Mouse (Mus musculus) forebrain, embryonic 14.5 days (tissue): ENCODE measurements at regions not wholly inside any gene's neighbourhood (a gene's known extent, or its start where the extent isn't known, plus 50 kb on each side); places are given as distances from the start of the nearest gene placed in this dataset.

ENCODE experiments used
- ATAC-seq: fragments of 200-750 bp; cut with Nextera tagmentation; 2 replicates; pipeline ENCODE4 v1.8.0; 2017; ENCODE audit warnings: mild to moderate bottlenecking, moderate library complexity
- DNase-seq: peaks from one replicate; pipeline ENCODE4 v3.0.0-alpha.2; 2015; ENCODE audit warnings: low spot score
- H3K27ac ChIP-seq: fragments of 300-500 bp; sonication (generic); 2 replicates; pipeline ENCODE4 v1.5.1; 2014; ENCODE audit warnings: low read depth, mild to moderate bottlenecking, control low read depth, low read length, moderate library complexity
- H3K27me3 ChIP-seq: fragments of 300-500 bp; sonication (generic); replicated peaks from 2 replicates; pipeline ENCODE4 v1.6.1; 2014; ENCODE audit warnings: low read length, control low read depth, mixed read lengths; ENCODE audit not compliant: control insufficient read depth, insufficient read depth
- H3K36me3 ChIP-seq: fragments of 300-500 bp; sonication (generic); 2 replicates; pipeline ENCODE4 v1.6.1; 2014; ENCODE audit warnings: low read length, control low read depth; ENCODE audit not compliant: control insufficient read depth, insufficient read depth
- H3K4me1 ChIP-seq: fragments of 300-500 bp; sonication (generic); 2 replicates; pipeline ENCODE4 v1.6.1; 2014; ENCODE audit warnings: antibody characterized with exemption, low read length, control low read depth; ENCODE audit not compliant: control insufficient read depth, insufficient read depth
- H3K4me2 ChIP-seq: fragments of 300-500 bp; sonication (generic); 2 replicates; pipeline ENCODE4 v1.6.1; 2014; ENCODE audit warnings: mild to moderate bottlenecking, control low read depth, low read length
- H3K4me3 ChIP-seq: fragments of 300-500 bp; sonication (generic); 2 replicates; pipeline ENCODE4 v1.5.1; 2014; ENCODE audit warnings: low read depth, low read length, control low read depth
- H3K9ac ChIP-seq: fragments of 300-500 bp; sonication (generic); 2 replicates; pipeline ENCODE4 v1.6.1; 2014; ENCODE audit warnings: mild to moderate bottlenecking, low read length, control low read depth, moderate library complexity
- H3K9me3 ChIP-seq: fragments of 300-500 bp; sonication (generic); replicated peaks from 2 replicates; pipeline ENCODE4 v1.6.1; 2016; ENCODE audit warnings: low read length, control low read depth, mixed read lengths; ENCODE audit not compliant: control insufficient read depth
- WGBS: fragments of 180-500 bp; shearing (Covaris S2); extraction: QIAGEN DNeasy Blood & Tissue Kit; methylation state at CpG from one replicate; pipeline ENCODE4 v1.1.7; 2014; 5-methylcytosine and 5-hydroxymethylcytosine counted together

DNA sequence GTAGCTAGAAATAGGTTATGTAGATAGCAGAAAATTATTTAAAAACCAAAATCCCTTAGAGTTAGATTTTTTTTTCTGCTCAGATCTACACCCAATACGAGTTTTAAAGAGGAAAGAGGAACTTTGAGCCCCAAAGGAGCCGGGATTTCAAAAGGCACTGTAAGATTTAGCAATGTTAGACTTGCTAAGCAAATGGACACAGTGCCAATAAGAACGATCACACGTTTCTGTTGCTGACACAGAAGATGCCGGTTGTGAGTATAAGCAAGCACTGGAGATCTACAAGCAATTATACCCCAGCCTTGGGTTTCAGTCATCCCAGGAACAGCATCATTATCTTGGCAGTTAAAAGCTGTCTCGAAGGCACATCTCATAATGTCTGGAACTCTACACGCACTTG is 137.0 kb upstream of the Tenm3 start:
- no peak for ATAC-seq
- Histone ChIP-seq H3K4me2 (no peak overlapping the region), H3K36me3 (no peaks in the 10 kb centered on the region), H3K9me3 (no peaks in the 10 kb centered on the region), H3K27ac (no peak overlapping the region), H3K9ac (no peak overlapping the region), H3K4me1 (no peaks in the 10 kb centered on the region), H3K4me3 (no peak overlapping the region), H3K27me3 (no peaks in the 10 kb centered on the region)
- DNase-seq, result no peak
- 82% methylated on average over 7 of the region's 7 CpGs for WGBS

DNA sequence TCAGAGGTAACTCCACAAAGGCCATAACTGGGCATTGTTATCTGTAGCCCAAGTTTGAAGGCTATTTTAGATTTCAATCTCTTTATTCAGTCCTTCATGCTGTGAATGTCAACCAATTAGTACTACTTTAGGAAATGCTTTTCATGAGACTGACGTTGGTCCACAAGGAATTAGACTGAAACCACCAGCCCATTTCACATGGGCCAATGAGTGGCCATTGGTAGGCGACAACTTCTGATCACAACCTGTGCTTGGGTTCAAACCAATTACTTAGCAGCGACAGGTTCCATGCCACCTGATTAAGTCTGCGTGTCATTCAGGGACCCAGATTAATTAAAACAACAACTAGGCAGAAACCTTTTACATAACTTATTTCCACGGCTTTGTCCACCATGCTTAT is 126.9 kb upstream of the Tenm3 start:
- no peaks in the 10 kb centered on the region for H3K36me3 ChIP-seq
- 0 out of 2 replicates have a peak, but pooled peaks have one; percentile 29 for ATAC-seq
- H3K4me1 ChIP-seq, result peaks cover 6% of the 10 kb centered on the region
- no peak overlapping the region for H3K27ac ChIP-seq
- H3K9ac ChIP-seq, result no peak overlapping the region
- H3K4me2 ChIP-seq, result no peak overlapping the region
- no peaks in the 10 kb centered on the region for H3K9me3 ChIP-seq
- H3K27me3 ChIP-seq, result peaks cover 4% of the 10 kb centered on the region
- no peak overlapping the region for H3K4me3 ChIP-seq
- WGBS, result 14% methylated on average over 5 of the region's 5 CpGs
- DNase-seq, result peak; percentile 20

DNA sequence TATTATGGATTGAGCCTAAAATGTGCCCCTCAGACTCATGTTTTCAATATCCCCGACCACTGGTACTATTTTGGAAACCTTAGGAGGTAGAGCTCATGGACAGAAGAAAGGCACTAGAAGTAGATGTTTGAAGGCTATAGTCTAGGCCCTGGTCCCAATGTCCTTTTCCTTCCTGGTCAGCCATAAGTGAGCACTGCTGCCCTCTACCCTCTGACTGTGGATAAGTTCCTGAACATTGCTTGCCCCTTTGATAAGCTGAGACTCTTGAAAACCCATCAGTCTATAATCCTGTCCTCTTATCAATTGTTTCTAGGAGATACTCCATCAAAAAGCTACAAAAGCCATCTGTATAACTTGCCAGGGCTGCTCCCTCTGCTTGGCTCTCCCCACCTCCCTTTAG is 121.2 kb upstream of the Tenm3 start:
- DNase-seq (no peak), ATAC-seq (no peak)
- Histone ChIP-seq H3K9me3 (no peaks in the 10 kb centered on the region), H3K4me3 (no peak overlapping the region), H3K4me2 (no peak overlapping the region), H3K36me3 (no peaks in the 10 kb centered on the region), H3K9ac (no peak overlapping the region), H3K27ac (no peak overlapping the region), H3K4me1 (no peaks in the 10 kb centered on the region; the same call in 1 of the 2 replicates), H3K27me3 (no peaks in the 10 kb centered on the region; the same call in 1 of the 2 replicates)
- WGBS, result 83% methylated on average over 1 of the region's 1 CpGs

DNA sequence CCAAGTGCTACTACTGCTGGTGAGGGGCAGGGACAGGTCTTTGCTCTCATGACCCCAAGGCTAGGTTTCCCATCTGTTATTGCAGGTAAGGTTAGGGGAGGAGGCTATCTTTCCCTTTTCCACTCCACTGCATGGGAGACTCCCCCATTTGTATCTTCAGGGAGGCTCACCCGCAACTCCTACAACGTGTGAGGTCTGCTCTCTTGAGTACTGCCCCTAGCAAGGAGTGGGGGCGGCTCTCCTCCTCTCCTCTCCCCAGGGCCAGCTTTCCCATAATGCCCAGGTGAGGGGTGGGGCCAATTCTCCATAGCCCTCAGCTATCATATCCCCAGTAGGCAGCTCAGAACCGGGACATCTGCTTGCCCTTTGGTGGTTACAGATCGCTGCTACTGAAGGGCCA is 113.9 kb upstream of the Tenm3 start:
- Histone ChIP-seq H3K27me3 (no peaks in the 10 kb centered on the region), H3K4me1 (no peaks in the 10 kb centered on the region), H3K36me3 (no peaks in the 10 kb centered on the region), H3K27ac (no peak overlapping the region), H3K4me3 (no peak overlapping the region), H3K9me3 (no peaks in the 10 kb centered on the region), H3K4me2 (no peak overlapping the region), H3K9ac (no peak overlapping the region)
- DNase-seq (no peak), ATAC-seq (no peak)
- WGBS, result 83% methylated on average over 5 of the region's 5 CpGs

DNA sequence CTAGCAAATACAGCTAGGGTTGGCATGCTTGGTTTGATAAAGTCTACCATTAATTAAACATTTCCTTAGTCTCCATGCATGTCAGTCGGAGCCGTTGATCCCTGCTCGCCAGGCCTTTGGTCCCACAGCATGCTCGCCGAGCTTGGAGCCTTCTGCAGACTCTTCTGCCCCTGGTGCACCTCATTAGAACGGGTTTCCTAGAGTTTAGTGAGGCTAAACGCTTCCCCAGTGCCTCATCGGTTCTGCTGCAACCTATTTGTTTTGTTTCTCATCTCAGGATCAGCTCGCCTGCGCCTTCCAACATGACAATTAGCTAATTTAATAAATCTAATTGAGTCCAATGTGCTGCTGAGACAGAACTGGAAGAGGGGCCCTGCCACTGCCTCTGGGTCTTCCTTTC is 107.7 kb upstream of the Tenm3 start:
- H3K27ac ChIP-seq, result no peak overlapping the region
- H3K36me3 ChIP-seq, result no peaks in the 10 kb centered on the region
- no peak overlapping the region for H3K4me2 ChIP-seq
- H3K27me3 ChIP-seq, result no peaks in the 10 kb centered on the region
- H3K9ac ChIP-seq, result no peak overlapping the region
- ATAC-seq (no peak), DNase-seq (no peak)
- H3K4me3 ChIP-seq, result no peak overlapping the region
- H3K9me3 ChIP-seq, result no peaks in the 10 kb centered on the region
- 78% methylated on average over 10 of the region's 10 CpGs for WGBS
- no peaks in the 10 kb centered on the region for H3K4me1 ChIP-seq

DNA sequence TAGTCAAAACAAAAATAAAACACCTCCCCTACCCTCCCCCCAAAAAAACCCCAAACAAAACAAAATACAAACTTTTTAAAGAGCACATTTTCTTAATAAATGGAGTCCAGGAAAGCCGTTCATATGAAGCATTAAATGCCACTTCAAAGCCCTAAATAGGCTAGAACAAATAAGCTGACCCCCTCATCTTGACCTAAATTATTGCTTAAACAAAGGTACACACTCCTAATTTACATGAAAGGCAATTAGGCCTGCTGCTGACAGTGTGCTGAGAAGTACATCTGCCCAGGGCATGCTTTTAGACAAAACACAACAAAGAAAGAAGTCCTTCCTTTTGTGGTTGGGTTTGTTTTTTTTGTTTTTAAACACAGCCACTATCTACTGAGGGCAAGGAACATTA is 100.4 kb upstream of the Tenm3 start:
- no peak overlapping the region for H3K4me3 ChIP-seq
- DNase-seq (peak; percentile 14), ATAC-seq (no peak)
- H3K36me3 ChIP-seq, result no peaks in the 10 kb centered on the region
- H3K4me1 ChIP-seq, result no peaks in the 10 kb centered on the region
- H3K9me3 ChIP-seq, result no peaks in the 10 kb centered on the region
- no peaks in the 10 kb centered on the region for H3K27me3 ChIP-seq
- no peak overlapping the region for H3K4me2 ChIP-seq
- no peak overlapping the region for H3K27ac ChIP-seq
- H3K9ac ChIP-seq, result no peak overlapping the region
- 10% methylated on average over 1 of the region's 1 CpGs for WGBS

DNA sequence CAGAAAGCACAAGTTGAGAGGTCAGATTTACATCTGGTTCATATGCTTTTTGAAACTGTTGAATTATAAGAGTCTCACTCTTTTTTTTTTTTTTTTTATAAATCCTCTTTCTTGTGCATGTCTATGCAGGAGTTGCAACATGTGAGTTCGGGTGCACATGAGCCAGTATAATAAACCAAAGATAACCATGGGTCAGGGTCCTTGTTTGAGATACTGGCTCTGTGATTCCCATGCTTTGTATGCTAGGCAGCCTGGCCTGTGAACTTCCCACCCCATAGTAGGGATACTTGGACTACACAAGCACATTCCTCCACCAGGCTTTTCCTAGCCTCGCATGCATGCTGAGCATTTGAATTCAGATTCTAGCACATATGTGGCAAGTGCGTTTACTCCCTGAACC is 93.4 kb upstream of the Tenm3 start:
- no peak overlapping the region for H3K4me2 ChIP-seq

DNA sequence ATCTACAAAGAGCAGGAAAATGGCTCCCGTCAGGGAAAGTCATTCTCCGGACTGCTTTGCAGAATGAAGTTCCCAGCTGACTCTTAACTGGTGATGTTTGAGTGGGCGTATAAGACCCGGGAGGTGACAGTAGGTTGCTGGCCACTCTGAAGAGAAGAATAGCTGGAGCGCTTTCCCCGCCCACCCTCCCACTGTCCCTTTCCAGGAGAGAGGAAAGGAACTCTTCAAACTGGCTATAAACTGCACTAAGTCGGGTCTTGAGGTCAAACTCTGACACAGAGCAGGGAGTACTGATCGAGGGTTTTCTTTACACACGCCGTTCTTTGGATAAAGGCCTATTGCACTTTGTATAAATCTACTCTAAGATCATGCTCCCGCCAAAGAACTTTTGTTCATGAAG is 83.4 kb upstream of the Tenm3 start:
- no peak for DNase-seq
- no peaks in the 10 kb centered on the region for H3K36me3 ChIP-seq
- H3K4me1 ChIP-seq, result no peaks in the 10 kb centered on the region
- ATAC-seq, result no peak
- no peak overlapping the region for H3K4me2 ChIP-seq
- H3K27ac ChIP-seq, result no peak overlapping the region
- H3K9me3 ChIP-seq, result no peaks in the 10 kb centered on the region
- WGBS, result 83% methylated on average over 11 of the region's 11 CpGs
- no peak overlapping the region for H3K9ac ChIP-seq
- no peak overlapping the region for H3K4me3 ChIP-seq
- H3K27me3 ChIP-seq, result no peaks in the 10 kb centered on the region

More for the DNA sequence above, 93.4 kb upstream of the Tenm3 start:
- DNase-seq (no peak), ATAC-seq (no peak)
- WGBS, result 87% methylated on average over 3 of the region's 3 CpGs
- H3K4me1 ChIP-seq, result no peaks in the 10 kb centered on the region
- no peak overlapping the region for H3K4me3 ChIP-seq
- H3K9ac ChIP-seq, result no peak overlapping the region
- H3K27ac ChIP-seq, result no peak overlapping the region
- no peaks in the 10 kb centered on the region for H3K27me3 ChIP-seq
- H3K36me3 ChIP-seq, result no peaks in the 10 kb centered on the region
- H3K9me3 ChIP-seq, result no peaks in the 10 kb centered on the region

DNA sequence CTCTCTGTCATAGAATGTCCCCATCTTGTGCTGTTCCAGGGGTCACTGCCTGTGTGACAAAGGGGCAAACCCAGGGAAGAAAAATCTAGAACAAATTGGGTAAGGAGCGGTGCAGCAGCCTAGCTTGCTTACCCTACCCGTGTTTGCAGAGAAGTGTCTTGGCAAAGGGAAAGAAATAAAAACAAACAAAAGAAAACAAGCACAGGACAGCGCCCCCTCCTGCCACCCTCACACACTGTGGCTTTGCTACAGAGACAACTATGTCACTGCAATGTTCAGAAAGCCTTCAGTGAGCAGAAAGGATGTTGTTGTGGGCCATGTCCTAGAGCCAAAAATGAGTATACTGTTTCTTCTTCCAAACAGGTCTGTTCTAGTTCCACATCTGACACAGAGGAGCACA is 71.5 kb upstream of the Tenm3 start:
- no peak for ATAC-seq
- Histone ChIP-seq H3K4me2 (no peak overlapping the region), H3K4me3 (no peak overlapping the region), H3K27me3 (no peaks in the 10 kb centered on the region), H3K9me3 (no peaks in the 10 kb centered on the region), H3K4me1 (no peaks in the 10 kb centered on the region), H3K27ac (no peak overlapping the region), H3K36me3 (no peaks in the 10 kb centered on the region), H3K9ac (no peak overlapping the region)
- WGBS, result 57% methylated on average over 3 of the region's 3 CpGs
- DNase-seq, result no peak

DNA sequence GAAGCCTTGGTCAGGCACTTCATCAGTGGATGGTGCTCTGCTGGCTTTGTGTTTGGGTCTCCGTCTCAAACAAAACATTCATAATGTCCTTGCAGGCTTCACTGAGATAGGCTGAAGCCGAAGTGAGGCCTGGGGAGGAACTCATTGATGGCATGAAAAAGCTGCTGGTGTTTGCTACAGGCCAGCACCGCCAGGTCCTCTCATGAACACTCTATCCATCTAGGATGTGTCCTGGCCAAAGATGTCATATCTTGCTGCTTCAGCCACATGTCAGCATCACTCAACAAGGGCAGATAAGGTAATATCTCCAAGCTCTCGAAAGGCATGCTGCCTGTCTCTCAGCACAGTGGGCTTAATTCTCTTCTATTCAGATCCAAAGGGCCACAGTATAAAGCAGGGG is 69.1 kb upstream of the Tenm3 start:
- no peaks in the 10 kb centered on the region for H3K27me3 ChIP-seq
- H3K9me3 ChIP-seq, result no peaks in the 10 kb centered on the region
- no peak overlapping the region for H3K27ac ChIP-seq
- H3K36me3 ChIP-seq, result no peaks in the 10 kb centered on the region
- ATAC-seq (no peak), DNase-seq (no peak)
- no peak overlapping the region for H3K4me3 ChIP-seq
- no peak overlapping the region for H3K4me2 ChIP-seq
- WGBS, result 78% methylated on average over 4 of the region's 4 CpGs
- no peak overlapping the region for H3K9ac ChIP-seq
- H3K4me1 ChIP-seq, result no peaks in the 10 kb centered on the region
